Mouse (Mus musculus): ENCODE measurements around the gene Ctcfl. TPM values are rescaled to one million over a fixed set of nuclear protein-coding genes. Genes with fewer than 3 reads are reported as not detected.
"Not testable (repeated sequence)": the region's sequence is repeated elsewhere in the genome, so short reads cannot be mapped to it uniquely, and the experiment has no call there.

The Ctcfl gene
- polyA plus RNA-seq, 1 experiment: not detected

- 38% methylated on average over 6 of the region's 6 CpGs for WGBS
- no peak for DNase-seq (ENCODE audit: low read depth, low spot score)
Observed at GRCm38 (mm10) chr2:173146728-173147127, 27.4 kb upstream of the Ctcfl start.

GRCm38 (mm10) chr2:173145808-173146207 lies 26.5 kb upstream of the Ctcfl start:
- WGBS: 65% methylated on average over 3 of the region's 3 CpGs
- DNase-seq (ENCODE audit: low read depth, low spot score): no peak

- WGBS: 70% methylated on average over 11 of the region's 11 CpGs
- DNase-seq (ENCODE audit: low read depth, low spot score): no peak
Observed at GRCm38 (mm10) chr2:173143611-173144010, 24.3 kb upstream of the Ctcfl start.

GRCm38 (mm10) chr2:173138323-173139239 lies 19.3 kb upstream of the Ctcfl start:
- DNase-seq (ENCODE audit: low read depth, low spot score): no peak
- 61% methylated on average over 15 of the region's 15 CpGs for WGBS

GRCm38 (mm10) chr2:173134695-173135094 lies 15.4 kb upstream of the Ctcfl start:
- no peak for DNase-seq (ENCODE audit: low read depth, low spot score)
- 54% methylated on average over 9 of the region's 9 CpGs for WGBS

GRCm38 (mm10) chr2:173132794-173133300 lies 13.5 kb upstream of the Ctcfl start:
- WGBS: 85% methylated on average over 8 of the region's 8 CpGs
- no peak for DNase-seq (ENCODE audit: low read depth, low spot score)

GRCm38 (mm10) chr2:173132262-173132661 lies 12.9 kb upstream of the Ctcfl start:
- WGBS: 86% methylated on average over 13 of the region's 13 CpGs
- DNase-seq (ENCODE audit: low read depth, low spot score): no peak

GRCm38 (mm10) chr2:173129111-173129510 lies 9.8 kb upstream of the Ctcfl start:
- DNase-seq (ENCODE audit: low read depth, low spot score): no peak
- 53% methylated on average over 2 of the region's 2 CpGs for WGBS

GRCm38 (mm10) chr2:173126386-173126785 lies 7.1 kb upstream of the Ctcfl start:
- WGBS: 61% methylated on average over 4 of the region's 4 CpGs
- DNase-seq (ENCODE audit: low read depth, low spot score): no peak

- 79% methylated on average over 7 of the region's 7 CpGs for WGBS
- no peak for DNase-seq (ENCODE audit: low read depth, low spot score)
Observed at GRCm38 (mm10) chr2:173124022-173124735, 4.9 kb upstream of the Ctcfl start.

GRCm38 (mm10) chr2:173120117-173120516 lies 792 bp upstream of the Ctcfl start:
- whole genome bisulfite sequencing: 59% methylated on average over 4 of the region's 4 CpGs
- DNase-seq (ENCODE audit: low read depth, low spot score): not testable (repeated sequence)

- DNase-seq (ENCODE audit: low read depth, low spot score): not testable (repeated sequence)
- WGBS: 63% methylated on average over 3 of the region's 3 CpGs
Observed at GRCm38 (mm10) chr2:173113796-173114195, 5.5 kb downstream of the Ctcfl start.

- no peak for DNase-seq (ENCODE audit: low read depth, low spot score)
- WGBS: 93% methylated on average over 9 of the region's 9 CpGs
Observed at GRCm38 (mm10) chr2:173110571-173110970, 8.8 kb downstream of the Ctcfl start.

- WGBS: 94% methylated on average over 7 of the region's 7 CpGs
- no peak for DNase-seq (ENCODE audit: low read depth, low spot score)
Observed at GRCm38 (mm10) chr2:173109510-173109909, 9.8 kb downstream of the Ctcfl start.

- no peak for DNase-seq (ENCODE audit: low read depth, low spot score)
- WGBS: 32% methylated on average over 6 of the region's 6 CpGs
Observed at GRCm38 (mm10) chr2:173108509-173109190, 10.7 kb downstream of the Ctcfl start.

- DNase-seq (ENCODE audit: low read depth, low spot score): peak; percentile 61
- 14% methylated on average over 14 of the region's 14 CpGs for WGBS
Observed at GRCm38 (mm10) chr2:173106889-173107785, 12.2 kb downstream of the Ctcfl start.

- no peak for DNase-seq (ENCODE audit: low read depth, low spot score)
- 77% methylated on average over 9 of the region's 9 CpGs for WGBS
Observed at GRCm38 (mm10) chr2:173106409-173106808, 12.9 kb downstream of the Ctcfl start.

GRCm38 (mm10) chr2:173097337-173097736 lies 22.0 kb downstream of the Ctcfl start:
- not testable (repeated sequence) for DNase-seq (ENCODE audit: low read depth, low spot score)
- 88% methylated on average over 10 of the region's 10 CpGs for WGBS

GRCm38 (mm10) chr2:173089437-173089836 lies 29.9 kb downstream of the Ctcfl start:
- DNase-seq (ENCODE audit: low read depth, low spot score): peak; percentile 78
- 6% methylated on average over 6 of the region's 6 CpGs for WGBS
